Mouse (Mus musculus): ENCODE data around the gene Ncaph2. TPM values are rescaled to one million over a fixed set of nuclear protein-coding genes. Genes with fewer than 3 reads are reported as not detected.

Gene Ncaph2
- 150 and 166 TPM in 2 replicates for polyA plus RNA-seq (2015; fragmentation: Nextera tagmentation; extraction: Ambion mirVana)

DNA sequence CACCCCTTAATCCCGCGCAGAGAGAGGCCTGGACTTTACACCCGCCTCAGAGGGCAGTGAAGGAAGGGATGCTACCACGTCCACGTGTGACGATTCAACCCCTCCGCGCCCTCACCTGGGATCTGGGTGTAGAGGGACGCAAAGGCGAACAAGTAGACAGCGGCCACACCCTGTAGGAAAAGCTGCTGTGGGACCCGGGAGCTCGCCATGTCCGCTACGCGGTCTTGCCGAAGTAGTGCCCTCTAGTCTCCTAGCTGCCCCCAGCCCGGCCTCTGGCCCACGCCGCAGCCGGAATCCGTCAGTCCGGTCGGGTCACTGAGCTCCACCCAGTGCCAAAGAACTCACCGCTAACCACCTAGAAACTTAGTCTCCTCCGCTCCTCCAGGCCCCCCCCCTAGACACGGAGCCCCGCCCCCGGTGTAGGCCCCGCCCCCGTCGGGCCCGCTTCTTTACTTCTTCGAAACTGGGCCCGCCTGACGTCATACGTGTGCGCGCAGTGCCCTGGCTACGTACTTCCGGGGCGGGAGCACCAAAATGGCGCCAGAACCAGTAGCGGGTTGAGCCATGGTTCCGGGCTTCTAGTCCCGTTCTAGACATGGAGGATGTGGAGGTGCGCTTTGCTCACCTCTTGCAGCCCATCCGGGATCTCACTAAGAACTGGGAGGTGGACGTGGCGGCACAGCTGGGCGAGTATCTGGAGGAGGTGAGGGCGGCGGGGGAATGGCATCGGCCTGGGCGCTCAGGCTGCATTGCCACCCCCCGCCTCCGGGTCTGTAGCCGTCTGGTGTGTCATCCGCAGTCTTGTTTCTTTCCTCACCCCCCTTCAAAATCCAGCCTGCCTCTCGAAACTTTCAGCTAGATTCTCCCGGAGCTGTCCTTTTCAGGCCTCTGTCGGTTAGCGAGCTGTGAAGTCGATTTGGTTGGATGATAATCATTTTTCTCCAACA, at the start of gene Ncaph2, which contains the start of gene Lmf2:
Gene Ncaph2, plus strand, starts transcription at position 479 of the 947 bp plus-strand sequence.
Gene Lmf2, minus strand, starts transcription at position 419 of the 947 bp plus-strand sequence.
- Histone ChIP-seq H3K4me1 (ENCODE audit: control insufficient read depth, insufficient read depth, low read length) (peaks cover 13% of the 10 kb centered on the region), H3K36me3 (ENCODE audit: control insufficient read depth, insufficient read depth, low read length) (peaks cover 17% of the 10 kb centered on the region)
- WGBS, result under 1% methylated on average over 64 of the region's 64 CpGs

GRCm38 (mm10) chr15:89305966-89306365, 49.6 kb upstream of the Ncaph2 start:
- no peaks in the 10 kb centered on the region for H3K27me3 ChIP-seq (ENCODE audit: control insufficient read depth, insufficient read depth, low read length)
- H3K4me3 ChIP-seq (replicated peaks; ENCODE audit: low read length), result no peak overlapping the region
- ATAC-seq (ENCODE audit: insufficient read depth, low FRiP score), result no peak
- no peak overlapping the region for H3K9ac ChIP-seq (ENCODE audit: low read length)
- H3K9me3 ChIP-seq (replicated peaks; ENCODE audit: control insufficient read depth, low read length), result no peaks in the 10 kb centered on the region
- no peak overlapping the region for H3K27ac ChIP-seq (ENCODE audit: low read length)
- 89% methylated on average over 1 of the region's 1 CpGs for WGBS
- H3K36me3 ChIP-seq (ENCODE audit: control insufficient read depth, insufficient read depth, low read length), result peaks cover 34% of the 10 kb centered on the region
- H3K4me1 ChIP-seq (ENCODE audit: control insufficient read depth, insufficient read depth, low read length), result peaks cover 7% of the 10 kb centered on the region; the same call in 1 of the 2 replicates
- H3K4me2 ChIP-seq (ENCODE audit: low read depth, low read length), result no peak overlapping the region

More for the DNA sequence above, at the start of gene Ncaph2, which contains the start of gene Lmf2:
- Histone ChIP-seq H3K27me3 (ENCODE audit: control insufficient read depth, insufficient read depth, low read length) (no peaks in the 10 kb centered on the region), H3K9ac (ENCODE audit: low read length) (peak within 1 kb of the TSS; percentile 86), H3K27ac (ENCODE audit: low read length) (peak within 1 kb of the TSS; percentile 96), H3K9me3 (replicated peaks; ENCODE audit: control insufficient read depth, low read length) (no peaks in the 10 kb centered on the region), H3K4me3 (replicated peaks; ENCODE audit: low read length) (peak within 1 kb of the TSS; percentile 86), H3K4me2 (ENCODE audit: low read depth, low read length) (peak within 1 kb of the TSS; percentile 96)
- peak; percentile 92 for ATAC-seq (ENCODE audit: insufficient read depth, low FRiP score)

- WGBS, result 89% methylated on average over 13 of the region's 13 CpGs
- no peak overlapping the region for H3K4me3 ChIP-seq (replicated peaks; ENCODE audit: low read length)
- H3K9ac ChIP-seq (ENCODE audit: low read length), result no peak overlapping the region
- peaks cover 25% of the 10 kb centered on the region for H3K36me3 ChIP-seq (ENCODE audit: control insufficient read depth, insufficient read depth, low read length)
- peaks cover 7% of the 10 kb centered on the region; the same call in 1 of the 2 replicates for H3K4me1 ChIP-seq (ENCODE audit: control insufficient read depth, insufficient read depth, low read length)
- no peak overlapping the region for H3K27ac ChIP-seq (ENCODE audit: low read length)
- H3K9me3 ChIP-seq (replicated peaks; ENCODE audit: control insufficient read depth, low read length), result no peaks in the 10 kb centered on the region
- ATAC-seq (ENCODE audit: insufficient read depth, low FRiP score), result no peak
- H3K27me3 ChIP-seq (ENCODE audit: control insufficient read depth, insufficient read depth, low read length), result no peaks in the 10 kb centered on the region
- H3K4me2 ChIP-seq (ENCODE audit: low read depth, low read length), result no peak overlapping the region
Observed at GRCm38 (mm10) chr15:89307461-89307860, 48.1 kb upstream of the Ncaph2 start.

GRCm38 (mm10) chr15:89308406-89309139, 46.9 kb upstream of the Ncaph2 start:
- peaks cover 18% of the 10 kb centered on the region; the same call in 1 of the 2 replicates for H3K36me3 ChIP-seq (ENCODE audit: control insufficient read depth, insufficient read depth, low read length)
- no peak overlapping the region for H3K4me3 ChIP-seq (replicated peaks; ENCODE audit: low read length)
- no peaks in the 10 kb centered on the region for H3K27me3 ChIP-seq (ENCODE audit: control insufficient read depth, insufficient read depth, low read length)
- H3K4me2 ChIP-seq (ENCODE audit: low read depth, low read length), result no peak overlapping the region
- peak; percentile 30; the same call in 1 of the 2 replicates for ATAC-seq (ENCODE audit: insufficient read depth, low FRiP score)
- no peak overlapping the region for H3K9ac ChIP-seq (ENCODE audit: low read length)
- H3K9me3 ChIP-seq (replicated peaks; ENCODE audit: control insufficient read depth, low read length), result no peaks in the 10 kb centered on the region
- peaks cover 14% of the 10 kb centered on the region for H3K4me1 ChIP-seq (ENCODE audit: control insufficient read depth, insufficient read depth, low read length)
- WGBS, result 81% methylated on average over 7 of the region's 7 CpGs
- H3K27ac ChIP-seq (ENCODE audit: low read length), result no peak overlapping the region

- H3K36me3 ChIP-seq (ENCODE audit: control insufficient read depth, insufficient read depth, low read length), result 0 out of 2 replicates have a peak, but pooled peaks cover 9% of the 10 kb centered on the region
- no peak overlapping the region for H3K4me3 ChIP-seq (replicated peaks; ENCODE audit: low read length)
- WGBS, result 56% methylated on average over 6 of the region's 6 CpGs
Observed at GRCm38 (mm10) chr15:89309962-89310498, 45.5 kb upstream of the Ncaph2 start.

DNA sequence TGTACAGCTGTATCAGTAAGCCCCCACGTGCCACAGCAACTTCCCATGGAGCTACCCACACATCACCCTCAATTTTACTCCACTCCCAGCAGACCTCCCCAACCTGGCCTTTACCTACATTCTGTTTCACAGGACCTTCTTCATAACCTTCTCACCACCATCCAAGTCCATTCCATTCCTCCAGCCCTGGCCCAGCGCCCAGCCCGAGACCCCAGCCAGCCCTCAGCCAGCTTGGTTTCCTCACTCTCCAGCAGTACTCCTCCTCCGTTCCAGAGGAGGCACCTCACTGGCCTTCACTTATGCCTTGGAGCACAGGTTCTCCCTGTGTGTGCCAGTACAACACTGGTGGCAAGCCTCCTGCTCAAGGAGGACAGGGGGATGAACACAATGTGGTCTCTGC, 42.2 kb upstream of the Ncaph2 start:
- Histone ChIP-seq H3K4me3 (replicated peaks; ENCODE audit: low read length) (0 out of 2 replicates have a peak overlapping the region, but pooled peaks have one; percentile 9), H3K9me3 (replicated peaks; ENCODE audit: control insufficient read depth, low read length) (no peaks in the 10 kb centered on the region), H3K4me2 (ENCODE audit: low read depth, low read length) (peak overlapping the region; percentile 64; the same call in 1 of the 2 replicates), H3K27me3 (ENCODE audit: control insufficient read depth, insufficient read depth, low read length) (no peaks in the 10 kb centered on the region), H3K4me1 (ENCODE audit: control insufficient read depth, insufficient read depth, low read length) (peaks cover 21% of the 10 kb centered on the region), H3K9ac (ENCODE audit: low read length) (peak overlapping the region; percentile 43; the same call in 1 of the 2 replicates), H3K36me3 (ENCODE audit: control insufficient read depth, insufficient read depth, low read length) (no peaks in the 10 kb centered on the region), H3K27ac (ENCODE audit: low read length) (no peak overlapping the region)
- 57% methylated on average over 4 of the region's 4 CpGs for WGBS
- no peak for ATAC-seq (ENCODE audit: insufficient read depth, low FRiP score)

More at GRCm38 (mm10) chr15:89309962-89310498, 45.5 kb upstream of the Ncaph2 start:
- no peak for ATAC-seq (ENCODE audit: insufficient read depth, low FRiP score)
- Histone ChIP-seq H3K9ac (ENCODE audit: low read length) (peak overlapping the region; percentile 33; the same call in 1 of the 2 replicates), H3K4me2 (ENCODE audit: low read depth, low read length) (no peak overlapping the region), H3K4me1 (ENCODE audit: control insufficient read depth, insufficient read depth, low read length) (peaks cover 21% of the 10 kb centered on the region), H3K27ac (ENCODE audit: low read length) (no peak overlapping the region), H3K9me3 (replicated peaks; ENCODE audit: control insufficient read depth, low read length) (no peaks in the 10 kb centered on the region), H3K27me3 (ENCODE audit: control insufficient read depth, insufficient read depth, low read length) (no peaks in the 10 kb centered on the region)

DNA sequence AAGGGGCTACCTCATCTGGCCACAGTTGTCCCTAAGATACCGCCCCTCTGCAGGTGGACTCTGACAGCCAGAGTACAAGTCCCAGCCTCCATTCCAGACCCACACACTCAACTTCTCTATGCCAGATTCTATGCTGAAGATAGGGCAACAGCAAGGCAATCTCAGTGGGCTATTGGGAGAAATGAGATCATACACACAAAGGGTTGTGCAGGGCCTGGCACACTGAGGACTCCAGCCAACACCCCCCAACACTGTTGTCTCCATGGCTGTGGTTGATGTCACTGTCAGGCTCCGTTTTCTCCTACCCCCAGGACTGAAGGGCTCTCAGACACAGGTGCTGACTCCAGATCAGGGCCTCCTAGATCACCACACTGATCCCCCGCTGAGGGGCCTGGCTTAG, 41.4 kb upstream of the Ncaph2 start:
- ATAC-seq (ENCODE audit: insufficient read depth, low FRiP score), result no peak
- Histone ChIP-seq H3K27me3 (ENCODE audit: control insufficient read depth, insufficient read depth, low read length) (no peaks in the 10 kb centered on the region), H3K4me1 (ENCODE audit: control insufficient read depth, insufficient read depth, low read length) (peaks cover 21% of the 10 kb centered on the region), H3K36me3 (ENCODE audit: control insufficient read depth, insufficient read depth, low read length) (no peaks in the 10 kb centered on the region), H3K4me2 (ENCODE audit: low read depth, low read length) (peak overlapping the region; percentile 64), H3K27ac (ENCODE audit: low read length) (no peak overlapping the region), H3K4me3 (replicated peaks; ENCODE audit: low read length) (peak overlapping the region; percentile 93), H3K9ac (ENCODE audit: low read length) (peak overlapping the region; percentile 96), H3K9me3 (replicated peaks; ENCODE audit: control insufficient read depth, low read length) (no peaks in the 10 kb centered on the region)
- WGBS, result 29% methylated on average over 3 of the region's 3 CpGs

GRCm38 (mm10) chr15:89314511-89315189, 40.9 kb upstream of the Ncaph2 start:
- Histone ChIP-seq H3K9me3 (replicated peaks; ENCODE audit: control insufficient read depth, low read length) (no peaks in the 10 kb centered on the region), H3K36me3 (ENCODE audit: control insufficient read depth, insufficient read depth, low read length) (no peaks in the 10 kb centered on the region), H3K4me1 (ENCODE audit: control insufficient read depth, insufficient read depth, low read length) (peaks cover 21% of the 10 kb centered on the region), H3K4me2 (ENCODE audit: low read depth, low read length) (peak overlapping the region; percentile 64), H3K9ac (ENCODE audit: low read length) (peak overlapping the region; percentile 96), H3K27me3 (ENCODE audit: control insufficient read depth, insufficient read depth, low read length) (no peaks in the 10 kb centered on the region), H3K4me3 (replicated peaks; ENCODE audit: low read length) (peak overlapping the region; percentile 93), H3K27ac (ENCODE audit: low read length) (peak overlapping the region; percentile 43; the same call in 1 of the 2 replicates)
- under 1% methylated on average over 58 of the region's 58 CpGs for WGBS
- ATAC-seq (ENCODE audit: insufficient read depth, low FRiP score), result peak; percentile 18
